Mouse (Mus musculus) bone marrow, adult 2 months (tissue): ENCODE measurements around the gene Mab21l3.

ENCODE experiments used
- CTCF ChIP-seq: fragments of 200-500 bp; IDR thresholded peaks from 2 replicates; pipeline ENCODE4 v1.5.1; 2011; ENCODE audit warnings: low read length, control low read depth; ENCODE audit not compliant: control insufficient read depth, insufficient read depth
- POLR2A ChIP-seq: fragments of 200-500 bp; IDR thresholded peaks from 2 replicates; pipeline ENCODE4 v1.6.1; 2011; ENCODE audit warnings: low read depth, mild to moderate bottlenecking, control low read depth, low read length, borderline replicate concordance; ENCODE audit not compliant: control insufficient read depth

DNA sequence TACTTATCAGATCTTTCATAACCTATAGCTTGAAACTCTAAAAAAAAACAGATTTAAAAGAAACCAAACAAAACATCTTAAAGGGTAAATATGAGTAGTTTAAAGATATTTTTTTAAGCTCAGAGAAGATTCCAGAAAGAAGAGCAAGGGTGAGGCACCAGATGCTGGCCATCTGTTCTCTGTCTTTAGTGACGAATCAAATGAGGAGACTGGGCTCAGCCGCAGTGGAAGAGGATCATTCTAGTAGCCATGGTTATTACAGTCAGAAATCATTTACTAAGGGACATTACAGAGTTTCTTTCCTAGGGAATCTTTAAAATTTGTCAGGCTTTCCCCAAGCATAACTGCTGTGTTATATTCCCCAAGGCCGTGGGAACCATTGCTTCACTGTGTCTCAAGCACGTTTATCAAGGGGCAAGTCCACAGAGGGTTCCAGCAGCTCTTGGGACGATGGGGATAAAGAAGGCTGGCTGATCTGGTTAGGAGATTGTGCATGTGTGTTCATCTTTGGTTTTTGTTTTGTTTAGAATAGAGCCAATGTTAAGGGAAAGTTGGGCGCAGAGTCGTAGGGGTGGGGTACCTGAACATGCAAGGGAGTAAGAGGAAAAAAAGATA is 24.4 kb upstream of the Mab21l3 start:
- no peak for TF ChIP-seq CTCF
- TF ChIP-seq POLR2A: no peak
